Mouse (Mus musculus) ES-Bruce4 (cell line): ENCODE measurements around the gene Ddx56. TPM values are rescaled to one million over a fixed set of nuclear protein-coding genes. Genes with fewer than 3 reads are reported as not detected.

Source experiments
- H3K27ac ChIP-seq: 2 replicates; pipeline ENCODE4 v1.5.1; 2012; ENCODE audit warnings: low read length, inconsistent platforms; ENCODE audit not compliant: insufficient read depth
- H3K27me3 ChIP-seq: 2 replicates; pipeline ENCODE4 v1.6.1; 2012; ENCODE audit warnings: mild to moderate bottlenecking, low read length, inconsistent platforms; ENCODE audit not compliant: control insufficient read depth, poor library complexity, insufficient read depth, severe bottlenecking
- H3K36me3 ChIP-seq: 2 replicates; pipeline ENCODE4 v1.6.1; 2012; ENCODE audit warnings: inconsistent platforms, mild to moderate bottlenecking, low read length, moderate library complexity; ENCODE audit not compliant: control insufficient read depth, poor library complexity, insufficient read depth, severe bottlenecking
- H3K4me1 ChIP-seq: one replicate; pipeline ENCODE4 v1.8.1; 2011; ENCODE audit warnings: low read length; ENCODE audit not compliant: control insufficient read depth, insufficient read depth
- H3K4me3 ChIP-seq: 2 replicates; pipeline ENCODE4 v1.5.1; 2011; ENCODE audit warnings: low read depth, mild to moderate bottlenecking, low read length
- H3K9ac ChIP-seq: 2 replicates; pipeline ENCODE4 v1.6.1; 2012; ENCODE audit warnings: low read depth, mild to moderate bottlenecking, inconsistent platforms; ENCODE audit not compliant: poor library complexity, severe bottlenecking
- H3K9me3 ChIP-seq: replicated peaks from 2 replicates; pipeline ENCODE4 v1.6.1; 2012; ENCODE audit warnings: mild to moderate bottlenecking, low read length, inconsistent platforms; ENCODE audit not compliant: control insufficient read depth, poor library complexity, insufficient read depth, severe bottlenecking
- CTCF ChIP-seq: IDR thresholded peaks from one replicate; pipeline ENCODE4 v1.8.1; 2011; ENCODE audit warnings: low read depth, low read length
- EP300 ChIP-seq: IDR thresholded peaks from 2 replicates; pipeline ENCODE4 v1.6.1; 2011; ENCODE audit warnings: low read depth, low read length; ENCODE audit not compliant: insufficient read depth
- POLR2A ChIP-seq: IDR thresholded peaks from one replicate; pipeline ENCODE4 v1.8.1; 2011; ENCODE audit warnings: low read length; ENCODE audit not compliant: insufficient read depth
- polyA plus RNA-seq: library from polyadenylated mRNA; stranded (reverse); fragments of >200 nt; gene quantifications from 2 replicates; pipeline ENCODE4 v1.2.4, GENCODE M21; 2011; ENCODE audit warnings: low read depth; ENCODE audit not compliant: missing spikeins, insufficient read depth, insufficient read length

Ddx56 gene
- 60.4 and 62.7 TPM in 2 replicates for polyA plus RNA-seq

GRCm38 (mm10) chr11:6267320-6268254, at the start of gene Ddx56:
Gene Ddx56, minus strand, starts transcription at chr11:6267772.
- Histone ChIP-seq H3K27ac (peak within 1 kb of the TSS; percentile 62), H3K4me1 (no peaks in the 10 kb centered on the region), H3K9ac (peak within 1 kb of the TSS; percentile 70), H3K9me3 (no peaks in the 10 kb centered on the region), H3K27me3 (no peaks in the 10 kb centered on the region), H3K4me3 (peak within 1 kb of the TSS; percentile 83), H3K36me3 (peaks cover 36% of the 10 kb centered on the region)
- TF ChIP-seq EP300 (peak; percentile 66; the same call in 1 of the 2 replicates), CTCF (no peak), POLR2A (peak; percentile 95)

GRCm38 (mm10) chr11:6316821-6317220, 49.2 kb upstream of the Ddx56 start:
- H3K36me3 ChIP-seq = peaks cover 46% of the 10 kb centered on the region
- TF ChIP-seq CTCF = no peak
- TF ChIP-seq POLR2A = no peak
- TF ChIP-seq EP300 = no peak
- no peak overlapping the region for H3K27ac ChIP-seq
- H3K4me3 ChIP-seq = no peak overlapping the region
- H3K27me3 ChIP-seq = no peaks in the 10 kb centered on the region
- no peak overlapping the region for H3K9ac ChIP-seq
- H3K9me3 ChIP-seq = no peaks in the 10 kb centered on the region
- no peaks in the 10 kb centered on the region for H3K4me1 ChIP-seq

- H3K27me3 ChIP-seq = no peaks in the 10 kb centered on the region
- no peak for TF ChIP-seq POLR2A
- TF ChIP-seq CTCF = no peak
- TF ChIP-seq EP300 = no peak
- H3K9ac ChIP-seq = no peak overlapping the region
- no peak overlapping the region for H3K4me3 ChIP-seq
- peaks cover 37% of the 10 kb centered on the region for H3K36me3 ChIP-seq
- H3K9me3 ChIP-seq = no peaks in the 10 kb centered on the region
- no peaks in the 10 kb centered on the region for H3K4me1 ChIP-seq
- no peak overlapping the region for H3K27ac ChIP-seq
Observed at GRCm38 (mm10) chr11:6313874-6314406, 46.4 kb upstream of the Ddx56 start.

GRCm38 (mm10) chr11:6308181-6308580, 40.6 kb upstream of the Ddx56 start:
- peaks cover 18% of the 10 kb centered on the region for H3K36me3 ChIP-seq
- TF ChIP-seq EP300 (no peak), CTCF (no peak), POLR2A (no peak)

GRCm38 (mm10) chr11:6305943-6306430, 38.4 kb upstream of the Ddx56 start:
- Histone ChIP-seq H3K9me3 (no peaks in the 10 kb centered on the region; the same call in 1 of the 2 replicates), H3K27ac (no peak overlapping the region), H3K27me3 (no peaks in the 10 kb centered on the region), H3K4me1 (no peaks in the 10 kb centered on the region), H3K9ac (no peak overlapping the region), H3K36me3 (peaks cover 21% of the 10 kb centered on the region), H3K4me3 (no peak overlapping the region)
- no peak for TF ChIP-seq EP300
- no peak for TF ChIP-seq CTCF
- TF ChIP-seq POLR2A = no peak

More at GRCm38 (mm10) chr11:6308181-6308580, 40.6 kb upstream of the Ddx56 start:
- H3K9me3 ChIP-seq = no peaks in the 10 kb centered on the region
- no peak overlapping the region for H3K4me3 ChIP-seq
- no peak overlapping the region for H3K9ac ChIP-seq
- H3K27ac ChIP-seq = no peak overlapping the region
- no peaks in the 10 kb centered on the region for H3K27me3 ChIP-seq
- H3K4me1 ChIP-seq = no peaks in the 10 kb centered on the region

- Histone ChIP-seq H3K27ac (no peak overlapping the region), H3K27me3 (no peaks in the 10 kb centered on the region), H3K4me3 (no peak overlapping the region), H3K9me3 (no peaks in the 10 kb centered on the region; the same call in 1 of the 2 replicates), H3K9ac (no peak overlapping the region), H3K4me1 (no peaks in the 10 kb centered on the region), H3K36me3 (peaks cover 46% of the 10 kb centered on the region)
- TF ChIP-seq EP300 (no peak), CTCF (no peak), POLR2A (no peak)
Observed at GRCm38 (mm10) chr11:6302793-6303192, 35.2 kb upstream of the Ddx56 start.
